Mouse (Mus musculus) olfactory bulb, adult 2 months (tissue): ENCODE measurements at regions not wholly inside any gene's neighbourhood (a gene's known extent, or its start where the extent isn't known, plus 50 kb on each side); places are given as distances from the start of the nearest gene placed in this dataset.

Experiments used
- H3K27ac ChIP-seq: fragments of 200-500 bp; 2 replicates; pipeline ENCODE4 v1.5.1; 2012; ENCODE audit warnings: low read depth, low read length; ENCODE audit not compliant: insufficient read depth
- H3K4me1 ChIP-seq: fragments of 200-500 bp; 2 replicates; pipeline ENCODE4 v1.6.1; 2012; ENCODE audit warnings: low read length; ENCODE audit not compliant: control insufficient read depth, insufficient read depth
- H3K4me3 ChIP-seq: fragments of 200-500 bp; 2 replicates; pipeline ENCODE4 v1.5.1; 2012; ENCODE audit warnings: mild to moderate bottlenecking, low read depth, low read length, moderate library complexity; ENCODE audit not compliant: insufficient read depth
- CTCF ChIP-seq: fragments of 200-500 bp; IDR thresholded peaks from 2 replicates; pipeline ENCODE4 v1.5.1; 2012; ENCODE audit warnings: low read depth, mild to moderate bottlenecking, low read length, moderate library complexity; ENCODE audit not compliant: insufficient read depth
- POLR2A ChIP-seq: fragments of 200-500 bp; IDR thresholded peaks from 2 replicates; pipeline ENCODE4 v1.6.1; 2012; ENCODE audit warnings: mild to moderate bottlenecking, low read depth, low read length, moderate library complexity; ENCODE audit not compliant: insufficient read depth
- WGBS: fragments of 180-500 bp; shearing (Covaris S2); methylation state at CpG from one replicate; pipeline ENCODE4 v1.1.7; 2018; 5-methylcytosine and 5-hydroxymethylcytosine counted together

- WGBS: 71% methylated on average over 5 of the region's 5 CpGs
- peaks cover 22% of the 10 kb centered on the region; the same call in 1 of the 2 replicates for H3K4me1 ChIP-seq
- TF ChIP-seq POLR2A (no peak), CTCF (no peak)
- no peak overlapping the region for H3K27ac ChIP-seq
- H3K4me3 ChIP-seq: no peak overlapping the region
These were observed 77.1 kb upstream of the Ctnnb1 start for GRCm38 (mm10) chr9:120851914-120852313.

DNA sequence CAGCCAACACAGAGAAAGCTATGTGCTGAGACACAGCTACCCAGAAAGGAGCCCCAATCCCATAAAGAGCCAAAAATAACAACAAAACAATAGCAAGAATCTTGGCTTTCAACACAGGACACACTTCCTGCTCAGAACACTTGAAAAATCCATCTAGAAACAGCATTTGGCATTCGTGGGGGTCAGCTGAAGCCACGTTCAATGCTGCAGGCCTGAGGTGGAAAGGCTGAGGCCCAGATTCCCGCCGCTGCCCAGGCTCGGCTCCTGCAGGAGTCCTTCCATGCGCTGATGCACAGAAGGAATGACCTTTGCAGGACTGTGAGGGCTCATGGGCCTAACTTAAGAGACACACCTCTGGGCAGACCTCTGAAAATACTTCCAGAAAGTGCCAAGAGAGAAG is 76.4 kb upstream of the Ctnnb1 start:
- TF ChIP-seq CTCF (no peak), POLR2A (no peak)
- Histone ChIP-seq H3K4me1 (peaks cover 22% of the 10 kb centered on the region; the same call in 1 of the 2 replicates), H3K27ac (no peak overlapping the region), H3K4me3 (no peak overlapping the region)
- WGBS: 79% methylated on average over 6 of the region's 6 CpGs

DNA sequence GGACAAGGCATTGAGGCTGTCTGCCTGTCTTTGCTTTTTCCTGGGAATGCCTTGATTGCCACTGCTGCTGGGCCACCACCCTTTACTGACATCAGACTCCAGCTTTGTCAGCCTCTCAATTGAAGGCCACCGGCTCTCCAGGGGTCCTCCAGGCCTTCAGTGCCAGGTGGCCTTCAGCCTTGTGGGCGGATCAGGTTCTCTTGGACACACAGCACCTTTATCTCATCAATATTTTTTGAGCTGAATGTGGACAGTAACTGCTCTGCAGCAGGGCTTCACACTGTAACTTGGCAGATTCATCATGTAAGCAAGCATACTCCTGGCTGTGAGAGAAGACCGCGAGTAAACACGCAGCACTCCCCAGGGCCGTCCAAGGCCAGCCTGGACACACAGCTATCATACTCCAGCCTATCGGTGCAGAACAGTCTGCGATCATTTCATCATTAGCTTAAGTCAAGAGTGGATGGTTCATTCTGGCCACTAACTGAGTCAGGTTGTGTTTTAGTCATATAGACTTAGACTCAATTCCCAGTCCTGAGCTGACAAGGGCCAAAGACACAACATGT is 75.9 kb upstream of the Ctnnb1 start:
- Histone ChIP-seq H3K27ac (no peak overlapping the region), H3K4me1 (peaks cover 19% of the 10 kb centered on the region; the same call in 1 of the 2 replicates), H3K4me3 (no peak overlapping the region)
- TF ChIP-seq POLR2A: no peak
- TF ChIP-seq CTCF: no peak
- WGBS: 82% methylated on average over 8 of the region's 8 CpGs

DNA sequence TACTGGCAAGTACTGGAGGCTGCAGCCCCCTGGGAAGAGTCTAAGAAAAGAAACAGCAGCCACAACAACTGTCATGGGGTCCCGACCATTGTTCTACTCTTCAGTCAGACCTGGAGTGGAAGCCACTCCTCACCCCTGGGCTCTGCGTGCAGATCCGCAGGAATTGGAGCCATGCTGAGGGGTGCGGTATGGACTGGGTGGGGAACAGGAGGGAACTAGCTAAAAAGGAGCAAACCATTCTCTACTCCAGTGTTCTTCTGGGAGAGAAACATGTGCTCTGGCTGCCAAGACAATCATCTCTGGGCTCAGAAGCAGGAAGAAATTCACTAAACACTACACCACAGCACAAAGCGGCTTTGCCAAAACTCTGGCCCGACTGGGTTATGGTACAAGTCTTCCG is 74.7 kb upstream of the Ctnnb1 start:
- WGBS: 64% methylated on average over 7 of the region's 7 CpGs
- no peak overlapping the region for H3K27ac ChIP-seq
- TF ChIP-seq CTCF (no peak), POLR2A (no peak)
- no peak overlapping the region for H3K4me3 ChIP-seq
- peaks cover 16% of the 10 kb centered on the region; the same call in 1 of the 2 replicates for H3K4me1 ChIP-seq

- no peak overlapping the region for H3K4me3 ChIP-seq
- TF ChIP-seq POLR2A: no peak
- H3K4me1 ChIP-seq: peaks cover 11% of the 10 kb centered on the region; the same call in 1 of the 2 replicates
- H3K27ac ChIP-seq: no peak overlapping the region
- 63% methylated on average over 3 of the region's 3 CpGs for WGBS
These were observed 73.5 kb upstream of the Ctnnb1 start for GRCm38 (mm10) chr9:120855293-120856050.

DNA sequence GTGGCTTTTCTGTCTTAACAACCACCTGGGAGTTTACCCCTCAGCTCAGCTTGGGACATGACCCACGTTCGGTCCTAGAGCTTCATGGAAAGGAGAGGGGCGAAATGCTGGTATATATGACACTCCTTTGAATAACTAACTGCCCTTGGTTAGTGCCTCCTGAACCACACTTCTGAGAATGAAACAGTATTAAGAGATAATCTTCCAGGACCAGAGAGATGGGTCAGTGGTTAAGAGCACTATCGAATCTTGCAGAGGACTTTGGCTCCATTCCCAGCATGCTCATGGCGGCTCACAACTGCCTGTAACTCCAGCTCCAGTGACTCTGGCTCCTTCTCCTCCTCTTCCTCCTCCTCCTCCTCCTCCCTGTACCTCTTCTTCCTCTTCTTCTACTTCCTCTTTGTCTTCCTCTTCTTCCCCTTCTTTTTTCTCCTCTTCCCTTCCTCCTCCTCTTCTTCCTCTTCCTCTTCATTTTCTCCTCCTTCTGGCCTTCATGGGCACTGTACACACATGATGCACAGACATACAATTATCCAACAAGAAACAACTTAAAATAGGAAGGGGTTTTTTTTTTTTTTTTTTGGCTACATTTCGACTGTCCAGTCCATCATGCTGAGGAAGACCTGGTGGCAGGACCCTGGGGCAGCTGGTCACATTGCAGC is 71.0 kb upstream of the Ctnnb1 start:
- Histone ChIP-seq H3K4me3 (no peak overlapping the region), H3K4me1 (peaks cover 14% of the 10 kb centered on the region), H3K27ac (no peak overlapping the region)
- TF ChIP-seq POLR2A: no peak
- TF ChIP-seq CTCF: no peak
- 88% methylated on average over 6 of the region's 6 CpGs for WGBS

DNA sequence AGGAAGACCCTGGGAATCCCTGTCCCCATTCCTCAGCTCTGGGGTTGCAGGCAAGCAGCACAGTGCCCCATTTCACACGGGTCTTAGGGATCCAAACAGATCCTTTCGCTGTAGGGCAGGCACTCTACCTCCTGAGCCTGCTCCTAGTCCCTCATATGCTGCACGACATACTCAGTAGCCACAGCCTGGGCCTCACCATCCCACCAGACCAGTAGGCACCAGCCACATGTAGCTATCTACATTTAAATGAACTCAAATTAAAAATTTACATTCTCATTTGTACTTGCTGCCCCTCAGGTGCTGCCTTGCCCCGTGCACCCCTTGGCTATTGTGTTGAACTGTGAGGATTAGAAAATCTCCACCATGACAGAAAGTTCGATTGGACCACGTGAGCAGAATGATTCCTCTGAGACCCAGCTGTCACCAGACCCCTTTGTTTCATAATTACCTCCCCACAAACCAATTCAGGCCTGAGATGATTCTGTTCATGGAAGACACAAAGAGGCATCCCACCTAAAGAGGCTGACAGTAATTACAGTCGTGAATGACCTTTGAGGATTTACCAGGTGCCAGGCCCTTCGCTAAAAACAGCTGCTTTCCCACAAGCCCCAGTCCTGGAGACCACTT is 67.9 kb upstream of the Ctnnb1 start:
- peaks cover 32% of the 10 kb centered on the region for H3K4me1 ChIP-seq
- TF ChIP-seq CTCF (no peak), POLR2A (no peak)
- H3K4me3 ChIP-seq: no peak overlapping the region
- H3K27ac ChIP-seq: no peak overlapping the region
- WGBS: 77% methylated on average over 8 of the region's 8 CpGs

- H3K27ac ChIP-seq: peak overlapping the region; percentile 57; the same call in 1 of the 2 replicates
- TF ChIP-seq POLR2A: no peak
- H3K4me3 ChIP-seq: no peak overlapping the region
- WGBS: 30% methylated on average over 12 of the region's 12 CpGs
- H3K4me1 ChIP-seq: peaks cover 40% of the 10 kb centered on the region
These were observed 67.1 kb upstream of the Ctnnb1 start for GRCm38 (mm10) chr9:120861788-120862345.

DNA sequence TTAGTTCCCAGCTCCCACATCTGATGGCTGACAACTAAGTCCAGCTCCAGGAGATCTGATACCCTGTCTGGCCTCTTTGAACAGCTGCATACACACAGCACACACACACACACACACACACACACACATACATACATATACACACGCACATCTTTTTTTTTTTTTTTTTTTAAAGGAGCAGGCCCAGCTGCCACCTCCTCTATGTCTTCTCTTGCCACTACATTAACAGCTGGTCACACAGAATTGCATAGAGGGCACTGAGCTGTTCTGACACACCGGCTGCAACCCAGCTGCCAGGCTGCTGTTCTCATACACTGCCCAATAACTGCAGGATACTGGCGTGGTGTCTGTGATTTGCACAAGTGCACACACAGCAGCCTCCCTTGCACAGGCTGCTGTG is 64.6 kb upstream of the Ctnnb1 start:
- H3K4me1 ChIP-seq: peaks cover 51% of the 10 kb centered on the region
- H3K4me3 ChIP-seq: no peak overlapping the region
- WGBS: 73% methylated on average over 3 of the region's 3 CpGs
- TF ChIP-seq CTCF (no peak), POLR2A (no peak)
- H3K27ac ChIP-seq: no peak overlapping the region
